Mouse (Mus musculus) activated CD4-positive, CD25-positive, alpha-beta regulatory T cell, adult 4 months (primary cell): ENCODE data around the gene Ccl1. TPM values are rescaled to one million over a fixed set of nuclear protein-coding genes. Genes with fewer than 3 reads are reported as not detected.

Experiments used
- ATAC-seq: one replicate; pipeline ENCODE4 v1.8.0; 2017
- polyA plus RNA-seq, 2 experiments: library from polyadenylated mRNA; unstranded; fragments of 100-300 nt; shearing (Covaris generic); gene quantifications; one replicate each; pipeline ENCODE4 v1.2.1; 2017

The Ccl1 gene
- polyA plus RNA-seq, 2 experiments from 2014 or later, result 15.6 to 36.8 TPM

DNA sequence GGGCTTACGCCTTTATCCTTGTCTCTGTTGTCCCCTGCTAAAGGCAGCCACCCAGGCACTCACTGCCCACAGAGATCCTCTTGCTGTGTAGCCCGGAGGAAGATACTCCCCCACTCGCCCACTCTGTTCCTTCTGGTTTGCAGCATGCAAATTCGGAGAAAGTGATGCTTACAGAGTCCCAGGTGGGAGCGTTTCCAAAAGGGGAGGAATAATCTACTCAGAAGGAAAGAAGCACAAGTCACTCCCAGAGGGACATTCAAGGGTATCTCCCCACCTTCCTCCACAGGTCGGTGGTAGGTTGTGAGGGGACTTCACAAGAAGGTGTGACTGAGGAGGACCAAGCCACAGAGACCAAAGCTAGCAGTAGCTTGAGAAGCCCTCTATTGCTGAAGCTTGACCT, 100.3 kb downstream of the Ccl1 start:
- ATAC-seq, result no peak

DNA sequence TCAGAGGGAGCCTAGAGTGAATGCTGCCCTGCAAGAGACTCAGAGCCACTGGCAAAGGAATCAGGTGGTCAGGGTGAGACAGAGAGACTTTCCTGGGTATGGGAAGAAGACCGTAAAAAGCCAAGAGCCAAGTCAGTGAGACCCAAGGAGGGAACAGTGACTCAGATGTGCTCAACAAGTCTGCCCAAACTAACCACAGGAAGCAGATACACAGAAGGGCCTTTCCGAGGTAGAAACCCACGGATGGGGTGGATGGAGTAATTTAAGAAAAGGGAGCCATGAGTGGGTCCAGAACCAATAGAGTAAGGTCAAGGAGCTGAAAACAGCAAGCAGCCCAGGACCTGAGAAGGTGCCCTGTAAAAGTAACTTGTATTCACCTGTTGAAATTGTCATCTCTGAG, 101.8 kb downstream of the Ccl1 start:
- peak; percentile 53 for ATAC-seq

DNA sequence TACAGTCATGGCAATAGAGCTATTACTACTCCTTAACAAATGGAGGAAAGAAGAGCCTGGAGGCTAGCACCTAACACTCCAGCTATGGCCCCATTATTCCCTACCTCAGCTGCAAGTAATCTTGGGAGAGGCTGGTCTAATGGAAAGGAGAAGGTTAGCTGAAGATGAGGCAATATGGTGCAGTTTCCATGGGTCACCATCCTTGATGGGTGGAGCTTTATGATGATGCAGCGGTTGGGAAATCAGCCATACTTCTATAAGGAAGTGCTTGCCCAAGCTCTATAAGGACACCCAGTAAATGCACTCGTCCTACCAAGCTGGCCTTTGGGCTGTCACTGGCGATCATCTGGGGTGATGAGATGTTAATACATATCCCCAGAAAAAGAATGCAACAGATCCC, 107.7 kb downstream of the Ccl1 start:
- no peak for ATAC-seq

DNA sequence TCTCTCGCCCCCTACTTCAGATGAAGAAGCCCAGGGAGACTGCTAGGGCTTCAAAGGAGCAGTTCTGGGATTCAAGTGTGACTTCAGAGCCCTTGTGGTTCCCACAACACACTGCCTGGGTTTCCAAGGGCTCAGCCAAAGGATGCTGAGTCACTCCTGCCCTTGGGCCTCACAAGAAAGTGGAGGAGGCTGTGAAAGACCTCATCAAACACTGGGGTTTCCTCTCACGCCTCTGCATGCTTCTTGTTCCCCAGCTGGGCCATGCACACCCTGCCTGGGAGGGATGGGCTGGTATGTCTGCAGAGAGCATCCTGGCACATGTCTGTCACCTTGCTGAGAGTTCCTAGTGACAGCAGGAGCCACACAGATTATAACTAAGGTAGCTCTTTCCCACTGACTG, 110.5 kb downstream of the Ccl1 start:
- peak; percentile 52 for ATAC-seq

DNA sequence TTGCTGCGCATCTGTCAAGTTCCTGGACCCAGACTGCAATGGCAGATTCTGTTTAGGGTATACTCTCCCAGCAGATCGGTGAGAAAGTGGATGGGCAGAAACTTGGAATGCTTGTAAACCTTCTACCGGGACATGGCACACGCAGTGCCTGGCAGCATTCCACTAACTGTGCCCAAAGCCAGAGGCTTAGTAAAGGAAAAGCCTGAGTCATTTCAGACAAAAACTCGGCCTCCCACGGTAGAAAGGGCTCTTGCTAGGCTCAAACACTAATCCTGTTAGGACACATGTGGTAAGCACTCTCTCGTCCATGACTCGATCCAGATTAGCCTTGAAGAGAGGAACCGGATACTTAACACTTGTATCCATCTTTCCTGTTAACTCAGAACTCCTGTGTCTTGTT, 111.7 kb downstream of the Ccl1 start:
- no peak for ATAC-seq

DNA sequence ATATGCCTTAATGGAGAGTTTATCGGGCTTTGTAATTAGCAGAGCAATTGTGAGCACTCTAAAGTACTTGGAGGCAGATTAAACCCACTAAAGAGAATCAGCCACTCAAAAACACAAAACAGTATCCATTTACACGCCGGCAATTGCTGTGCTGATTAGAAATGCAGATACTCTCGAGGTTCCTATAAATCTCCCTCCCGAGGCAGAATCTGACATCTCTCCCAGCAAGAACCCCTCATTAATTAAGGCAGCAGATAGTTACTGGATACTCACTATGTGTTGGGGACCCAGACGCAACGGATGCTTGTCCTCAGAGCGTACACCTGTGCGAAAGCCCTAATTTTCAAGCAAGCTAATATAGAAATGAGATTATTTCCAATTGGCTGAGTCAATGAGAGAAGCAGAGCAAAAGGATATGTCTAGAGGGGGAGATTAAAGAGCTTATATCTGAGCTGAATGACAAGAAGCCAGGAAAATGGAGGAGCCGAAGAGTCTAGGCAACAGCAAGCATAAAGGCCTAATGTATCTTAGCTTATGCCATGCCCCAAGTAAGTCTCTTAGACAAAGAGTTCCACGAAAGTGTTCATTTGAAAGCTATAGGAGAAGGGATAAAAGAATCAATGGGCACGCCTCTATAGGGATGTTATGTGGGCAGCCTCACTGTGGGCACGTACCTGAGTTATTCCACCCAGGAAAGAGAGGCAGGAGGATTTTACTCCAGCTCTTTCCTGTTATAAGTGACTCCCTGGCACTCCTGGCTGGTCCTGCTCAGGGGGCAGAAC, 115.5 kb downstream of the Ccl1 start:
- no peak for ATAC-seq

DNA sequence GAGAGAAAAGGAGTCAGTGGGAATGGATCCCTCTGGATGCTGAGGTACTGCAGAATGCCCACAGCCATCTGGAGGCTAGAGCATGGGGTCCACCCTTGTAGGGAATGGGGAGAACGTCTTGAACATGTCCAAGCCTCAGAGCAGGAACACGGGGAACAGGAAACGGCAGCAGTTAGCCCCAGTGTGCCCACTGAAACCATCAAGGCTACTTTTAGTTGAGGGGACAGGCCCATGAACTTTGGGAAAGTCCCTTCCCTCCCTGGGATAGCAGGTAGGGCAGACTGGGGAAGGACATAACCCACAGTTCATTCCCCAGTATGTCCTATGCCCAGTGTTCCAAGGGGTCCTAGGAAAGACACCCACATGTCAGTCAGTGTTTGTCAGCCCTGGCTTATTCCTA, 119.8 kb downstream of the Ccl1 start:
- no peak for ATAC-seq

DNA sequence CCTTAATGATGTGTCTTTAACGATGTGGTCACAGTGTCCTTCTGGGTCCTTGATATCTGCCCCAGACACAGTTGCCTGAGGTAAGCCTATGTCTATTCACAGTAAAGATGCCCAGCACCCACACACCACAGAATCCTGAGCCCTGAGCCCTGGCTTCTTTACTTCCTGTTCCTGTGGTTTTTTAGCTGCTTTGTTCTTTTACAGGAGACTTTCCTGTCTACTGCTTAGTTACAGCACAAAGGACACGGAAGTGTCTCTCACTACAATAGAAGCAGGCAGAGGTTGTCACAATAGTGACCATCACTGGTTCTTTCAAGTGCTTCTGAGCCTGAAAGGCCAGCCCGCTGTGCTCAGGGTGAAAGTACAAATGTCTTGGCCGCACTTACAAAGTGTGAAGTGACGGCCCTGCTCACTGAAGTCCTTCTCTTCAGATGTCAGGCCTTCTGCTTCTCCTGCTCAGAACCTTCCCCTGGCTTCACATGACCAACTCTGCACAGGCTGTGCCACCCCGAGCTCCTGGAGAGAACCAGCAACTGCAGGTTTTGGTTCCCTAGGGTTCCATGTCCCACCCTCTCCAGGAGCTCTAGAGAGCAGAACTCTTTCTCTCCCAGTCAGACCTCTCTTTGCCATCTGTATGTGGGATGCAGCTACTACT, 122.1 kb downstream of the Ccl1 start:
- ATAC-seq, result peak; percentile 97

DNA sequence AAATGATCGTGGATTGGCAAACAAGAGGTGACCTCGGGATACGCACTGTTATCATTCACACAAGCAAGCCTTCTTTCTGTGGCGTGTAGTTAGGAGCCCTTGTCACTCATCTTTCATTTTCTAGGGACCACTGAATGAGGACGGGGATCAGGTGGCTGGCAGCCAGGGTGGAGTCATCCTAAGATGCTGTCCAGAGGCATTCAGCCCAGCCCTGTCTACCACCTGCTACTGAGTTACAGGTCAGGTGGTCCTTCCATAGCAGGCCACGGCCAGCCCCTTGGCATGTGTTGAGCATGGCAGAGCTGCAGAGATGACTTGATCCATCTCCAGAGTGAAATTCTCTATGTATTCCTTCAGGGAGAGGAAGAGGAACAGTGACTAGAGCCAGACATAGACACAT, 123.1 kb downstream of the Ccl1 start:
- ATAC-seq, result no peak

DNA sequence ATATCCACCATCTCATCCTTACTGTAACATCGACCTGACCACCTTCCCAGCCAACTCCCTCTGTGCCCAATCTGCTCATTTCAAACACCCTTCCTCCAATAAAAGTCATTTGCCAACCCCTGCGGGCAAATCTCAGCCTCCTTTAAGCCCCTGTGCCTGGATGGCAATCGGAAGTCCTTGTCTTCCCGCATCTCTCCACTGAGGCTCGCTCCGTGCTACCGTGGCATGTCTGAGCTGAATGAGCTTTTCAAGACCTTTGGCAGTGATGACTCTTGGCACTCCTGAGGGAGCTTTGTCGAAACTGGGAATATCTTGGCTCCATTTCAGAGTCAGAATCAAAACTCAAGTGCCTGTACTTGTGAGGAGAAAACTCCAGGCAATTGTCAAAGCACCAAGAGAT, 124.2 kb downstream of the Ccl1 start:
- ATAC-seq, result no peak

DNA sequence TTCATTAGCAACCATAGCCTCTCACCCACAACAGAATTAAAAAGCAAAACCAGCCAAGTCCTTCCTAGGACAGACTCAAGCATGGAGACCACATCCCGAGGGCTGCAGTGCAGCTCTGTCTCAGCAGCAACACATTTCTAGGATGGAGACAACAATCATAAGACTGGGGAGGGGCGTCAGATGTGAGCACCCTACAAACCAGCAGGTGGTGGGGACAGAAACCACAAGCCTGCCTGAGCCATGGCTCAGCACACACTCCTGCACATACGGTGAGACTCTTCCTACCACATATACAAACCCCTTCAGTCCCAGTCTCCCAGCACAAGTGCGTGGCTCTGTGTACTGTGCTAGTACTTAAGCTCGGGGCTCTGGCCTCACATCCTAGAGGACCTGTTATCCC, 127.3 kb downstream of the Ccl1 start:
- ATAC-seq, result no peak

DNA sequence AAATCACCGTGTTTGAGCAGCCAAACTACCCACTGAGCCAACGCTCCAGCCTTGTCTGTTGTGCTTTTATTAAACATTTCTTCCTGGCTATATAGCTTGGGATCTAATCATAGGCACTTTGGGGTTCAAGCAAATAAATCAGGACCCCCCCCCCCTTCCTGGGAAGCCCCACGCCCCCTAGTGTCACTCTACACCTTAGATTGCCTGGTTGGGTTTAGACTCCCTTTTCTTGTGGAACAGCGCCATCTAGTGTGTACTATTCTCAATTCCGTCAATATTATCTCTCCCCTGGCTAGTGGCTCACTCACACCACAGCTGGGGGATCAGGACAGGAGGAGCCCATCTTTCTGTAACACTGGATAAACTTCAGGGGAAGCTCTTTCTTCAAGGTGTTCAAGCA, 127.8 kb downstream of the Ccl1 start:
- peak; percentile 47 for ATAC-seq

DNA sequence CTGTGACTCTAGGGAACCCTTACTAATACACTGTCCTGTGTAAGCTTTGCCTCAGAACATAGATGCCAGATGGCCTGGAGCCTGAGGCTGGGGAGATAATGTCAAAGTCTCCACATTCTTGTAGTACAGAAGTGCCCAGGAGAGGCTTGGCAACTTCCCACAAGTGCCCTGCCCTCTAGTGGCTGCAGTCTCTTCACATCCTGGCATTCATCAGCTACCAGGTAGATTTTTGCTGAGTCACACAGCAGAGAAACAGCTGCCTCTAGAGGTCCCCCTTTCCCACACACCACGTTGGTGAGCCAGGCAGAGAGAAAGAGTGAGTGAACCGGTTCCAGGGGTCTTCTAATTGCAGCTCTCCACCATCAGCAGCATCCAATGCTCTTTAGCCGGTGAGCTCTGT, 130.7 kb downstream of the Ccl1 start:
- ATAC-seq, result peak; percentile 66

DNA sequence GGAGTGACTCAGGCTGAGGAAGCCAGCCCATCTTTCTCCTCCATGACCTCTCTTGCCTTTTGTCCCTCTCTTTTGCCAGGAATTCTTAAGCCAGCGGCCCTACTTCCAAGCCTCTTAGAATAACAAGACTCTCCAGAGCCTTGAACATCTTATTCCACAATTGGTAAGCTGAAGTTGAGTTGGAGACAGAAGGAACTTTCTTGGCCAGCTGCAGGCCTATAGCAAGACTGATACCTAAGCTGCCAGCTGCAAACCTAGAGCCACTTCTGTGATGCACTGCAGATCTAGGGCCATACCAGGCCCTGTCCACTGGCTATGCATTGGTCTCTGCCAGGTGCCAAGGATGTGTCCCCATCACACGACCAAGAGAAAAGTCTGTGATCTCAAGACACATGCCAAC, 132.0 kb downstream of the Ccl1 start:
- no peak for ATAC-seq

DNA sequence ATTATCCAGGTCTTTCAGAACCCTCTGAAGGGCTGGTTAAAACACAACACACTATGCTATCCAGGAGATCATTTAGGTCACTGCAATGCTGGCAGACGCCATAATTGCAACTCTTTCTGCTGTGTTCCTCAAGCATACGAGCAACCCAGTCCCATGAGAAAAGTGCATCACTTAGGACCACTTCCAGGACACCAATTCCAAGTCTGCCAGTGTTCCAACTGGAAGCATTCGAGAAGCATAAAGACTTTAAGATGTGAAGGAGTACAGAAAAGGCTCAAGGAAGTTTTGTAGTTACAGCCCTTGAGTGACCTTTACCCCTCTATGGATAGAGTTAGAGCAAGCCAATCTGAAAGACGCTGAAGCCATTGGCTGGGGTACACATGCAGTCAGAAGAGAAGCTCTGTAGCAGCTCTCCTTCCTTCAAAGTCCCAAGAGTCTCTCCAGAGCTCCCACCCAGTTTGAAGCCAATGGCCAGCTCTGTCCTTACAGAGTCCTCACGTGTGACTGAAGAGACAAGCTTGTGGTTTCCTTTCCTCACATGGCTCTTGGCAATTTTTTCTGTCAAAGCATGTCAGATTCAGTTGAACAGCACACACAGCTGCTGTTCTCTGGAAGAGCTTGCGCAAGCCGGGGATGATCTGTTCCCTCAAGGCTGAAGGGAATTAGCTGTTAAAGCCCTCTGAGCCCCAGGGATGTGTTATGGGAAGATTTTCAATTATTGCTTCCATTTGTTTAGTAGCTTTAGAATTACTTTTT, 134.0 kb downstream of the Ccl1 start:
- ATAC-seq, result no peak

DNA sequence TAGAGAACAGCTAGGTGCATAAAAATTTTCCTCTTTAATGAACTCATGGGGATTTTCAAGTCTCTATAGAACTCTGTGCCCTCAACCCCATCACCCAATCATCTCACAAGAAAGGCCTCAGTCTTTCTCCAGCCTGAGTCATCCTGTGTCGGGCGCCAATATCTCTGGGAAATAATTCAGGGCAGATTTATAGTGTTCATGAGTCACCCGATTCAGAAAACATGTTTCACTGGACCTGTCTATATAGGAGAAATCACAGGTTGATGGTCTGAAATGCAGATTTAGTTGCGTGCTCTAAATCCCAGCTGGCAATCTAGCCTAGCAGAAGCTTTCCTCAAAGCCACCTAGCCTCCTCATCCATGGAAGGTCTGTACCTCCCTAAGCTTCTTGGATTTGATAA, 136.0 kb downstream of the Ccl1 start:
- no peak for ATAC-seq

DNA sequence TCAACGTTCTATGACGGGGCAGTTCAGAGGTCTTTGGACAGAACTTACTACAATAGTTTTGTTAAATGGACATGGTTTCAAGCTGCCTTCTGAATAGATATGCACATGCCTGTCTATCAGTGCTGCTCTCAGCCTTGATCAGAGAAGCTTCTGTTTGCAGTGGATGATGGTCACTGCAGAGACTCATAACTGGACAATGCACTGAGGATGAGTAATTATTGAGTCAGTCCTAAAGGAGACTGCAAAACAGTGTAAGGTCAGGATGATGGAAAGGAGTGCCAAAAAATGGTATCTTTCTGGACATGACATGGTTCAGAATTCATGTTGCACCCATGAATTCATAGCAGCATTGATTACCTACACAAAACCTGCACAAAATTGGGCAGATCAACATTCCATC, 137.2 kb downstream of the Ccl1 start:
- ATAC-seq, result no peak

DNA sequence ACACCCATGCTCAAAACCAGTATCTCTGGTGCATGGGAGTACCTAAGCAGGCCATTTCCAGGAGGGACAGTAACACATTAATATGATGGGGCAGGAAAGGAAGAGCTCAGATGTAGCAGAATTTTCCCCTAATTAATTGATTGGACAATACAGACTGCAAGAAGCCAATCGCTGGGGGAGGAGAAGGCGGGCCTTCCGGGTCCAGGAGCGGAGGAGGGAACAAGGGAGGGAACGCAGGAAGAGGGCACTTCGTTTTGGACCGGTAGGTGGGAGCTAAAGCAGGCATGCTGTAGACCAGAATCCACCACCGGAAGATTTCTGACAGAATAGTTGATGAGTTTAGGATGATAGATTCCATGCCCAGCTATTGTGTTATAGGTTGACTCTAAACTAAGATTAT, 142.2 kb downstream of the Ccl1 start:
- no peak for ATAC-seq

DNA sequence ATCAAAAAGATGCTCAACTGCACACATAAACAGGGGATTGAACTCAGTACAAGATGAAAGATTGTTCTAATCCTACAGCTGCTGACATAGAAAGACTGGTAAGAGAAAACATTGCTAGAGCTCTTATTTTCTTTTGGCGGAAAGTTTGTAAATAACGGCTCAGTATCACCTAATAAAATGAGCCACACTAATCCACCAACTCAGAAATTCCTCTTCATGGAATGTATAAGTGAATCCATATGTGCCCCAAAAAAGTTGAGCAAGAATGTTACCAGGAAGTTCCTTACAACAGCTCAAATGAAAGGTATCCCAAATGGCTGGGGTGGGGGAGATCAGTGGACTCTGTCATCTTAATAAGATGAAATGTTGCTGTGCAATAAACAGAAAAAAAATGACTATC, 146.4 kb downstream of the Ccl1 start:
- no peak for ATAC-seq

DNA sequence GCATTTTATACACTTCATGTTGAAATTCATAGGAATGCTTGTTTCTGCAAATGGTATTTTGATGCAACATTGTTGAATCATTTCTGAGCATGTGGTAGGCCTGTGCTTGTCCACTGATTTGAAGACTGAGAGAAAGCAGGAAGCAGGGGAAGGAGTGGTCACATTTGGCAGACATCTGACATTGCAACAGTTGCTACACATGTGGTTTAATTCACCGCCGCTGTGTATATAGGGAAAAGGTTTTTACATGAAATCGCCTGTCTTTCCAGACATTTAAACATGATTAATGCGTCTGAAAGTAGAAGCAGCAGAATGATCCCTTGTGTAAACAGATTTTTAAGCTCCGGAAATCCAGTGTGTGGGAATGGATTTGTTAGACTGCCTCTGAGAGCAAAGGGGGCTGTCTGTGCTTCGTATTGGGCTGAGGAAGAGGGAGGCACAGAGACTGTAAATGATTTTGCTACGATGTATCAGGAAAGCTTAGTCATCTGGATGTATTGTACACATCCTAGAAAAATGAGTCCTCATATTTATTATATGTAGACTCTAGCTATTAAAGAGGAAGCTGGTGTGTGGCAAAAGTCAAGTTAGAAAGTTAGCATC, 165.9 kb downstream of the Ccl1 start:
- no peak for ATAC-seq

DNA sequence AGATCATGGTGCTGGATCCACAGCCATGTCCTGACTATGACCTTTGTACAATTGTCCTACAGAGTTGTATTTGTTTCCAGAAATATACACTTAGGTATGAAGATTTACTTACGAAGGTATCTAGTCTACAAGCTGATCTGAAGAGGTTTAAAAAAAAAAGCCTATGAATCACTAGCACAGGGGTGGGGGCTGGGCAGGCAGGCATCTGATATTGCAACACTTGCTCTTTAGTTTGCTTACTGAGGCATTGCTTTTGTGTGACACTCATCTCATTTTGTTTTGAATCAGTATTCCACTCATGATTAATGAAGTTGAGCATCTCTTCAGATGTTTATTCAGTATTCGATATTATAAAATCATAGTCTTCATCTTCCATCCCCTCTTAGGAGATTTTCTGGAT, 169.3 kb downstream of the Ccl1 start:
- ATAC-seq, result no peak

DNA sequence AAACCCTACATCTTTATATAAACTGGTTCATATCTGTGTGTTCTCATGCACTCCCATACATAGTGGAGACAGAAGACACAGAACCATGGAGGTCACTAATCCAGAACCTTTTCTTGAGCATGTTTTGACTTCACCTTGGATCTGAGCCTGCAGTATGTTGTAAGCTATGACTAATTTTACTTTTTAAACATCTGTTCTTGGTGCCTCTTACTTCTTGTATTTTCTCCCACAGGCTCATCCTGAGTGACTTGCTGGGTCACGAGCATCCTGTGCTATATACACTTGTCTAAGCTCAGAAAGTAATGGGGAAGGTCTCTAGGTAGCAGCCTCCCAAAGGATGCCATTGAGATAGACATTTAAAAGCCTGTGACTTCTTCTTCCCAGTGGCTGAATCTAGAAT, 172.5 kb downstream of the Ccl1 start:
- no peak for ATAC-seq
